Mouse (Mus musculus) testis, postnatal 14 days (tissue): ENCODE measurements around the gene C330007P06Rik.
A peak's percentile ranks its signal among the peaks of the same experiment; 100 is the strongest.
"Not testable (repeated sequence)": the region's sequence is repeated elsewhere in the genome, so short reads cannot be mapped to it uniquely, and the experiment has no call there.

Experiments used
- DNase-seq: peaks from one replicate; pipeline ENCODE4 v3.0.0; 2021; ENCODE audit warnings: low spot score

The C330007P06Rik gene

DNA sequence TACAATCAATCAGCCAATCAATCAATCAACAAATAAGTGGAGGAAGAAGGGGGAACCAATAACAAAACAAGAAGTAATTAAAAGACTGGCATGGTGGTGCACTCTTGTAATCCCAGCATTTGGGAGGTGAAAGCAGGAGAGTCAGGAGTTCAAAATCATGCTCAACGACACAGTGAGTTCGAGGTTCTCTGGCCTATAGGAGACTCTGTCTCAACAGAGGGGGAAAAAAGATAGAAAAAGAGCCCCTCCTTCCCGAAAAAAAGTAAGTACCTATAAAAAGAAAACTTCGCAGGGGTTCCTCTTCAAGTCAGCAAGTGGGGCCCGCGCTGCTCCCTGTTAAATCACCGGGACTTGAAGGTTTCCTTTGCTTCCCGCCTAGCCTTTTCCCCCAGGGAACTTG lies at the start of gene C330007P06Rik, which contains the start of gene Ube2a:
Gene C330007P06Rik (minus strand): TSS at position 347 of the 400 bp plus-strand sequence.
Gene Ube2a (plus strand): TSS at position 136 of the 400 bp plus-strand sequence.
- no peak for DNase-seq

DNA sequence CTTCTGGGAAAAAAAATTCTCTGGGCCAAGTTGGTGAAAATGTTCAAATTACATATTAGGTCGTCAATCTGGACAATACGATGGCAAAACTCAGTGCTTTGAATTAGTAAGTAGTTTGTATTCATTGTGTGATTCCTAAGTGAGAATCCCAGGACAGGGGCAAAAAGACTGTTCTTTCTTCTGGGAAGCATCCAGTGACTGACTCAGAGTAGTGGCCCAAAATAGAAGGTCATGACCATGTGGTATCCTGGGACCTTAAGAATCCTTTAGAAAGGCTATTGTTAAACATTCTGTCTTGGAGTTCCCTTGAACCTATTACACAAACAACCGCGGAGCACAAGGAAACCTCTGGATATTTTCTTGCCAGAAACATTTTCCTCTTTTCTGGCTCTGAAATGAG lies 47.4 kb upstream of the C330007P06Rik start:
- DNase-seq = no peak

DNA sequence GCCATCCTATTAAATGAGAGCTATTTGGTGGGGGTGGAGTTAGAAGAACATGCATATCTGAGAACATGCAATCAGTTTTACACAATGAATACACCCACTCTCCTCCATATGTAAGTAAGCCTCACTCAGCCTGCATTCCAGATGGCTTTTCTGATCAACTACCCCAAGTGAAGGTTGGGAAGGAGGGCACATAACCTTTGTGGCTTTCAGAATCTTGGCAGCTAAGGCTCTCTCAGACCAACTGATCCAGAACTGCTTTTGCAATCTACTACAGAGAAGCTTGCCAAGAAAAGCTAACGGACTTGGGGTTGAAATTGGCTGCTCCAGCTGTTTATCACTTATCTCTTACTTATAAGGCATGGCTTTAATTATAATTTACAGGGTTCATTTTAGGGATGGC lies 43.8 kb upstream of the C330007P06Rik start:
- DNase-seq = no peak

DNA sequence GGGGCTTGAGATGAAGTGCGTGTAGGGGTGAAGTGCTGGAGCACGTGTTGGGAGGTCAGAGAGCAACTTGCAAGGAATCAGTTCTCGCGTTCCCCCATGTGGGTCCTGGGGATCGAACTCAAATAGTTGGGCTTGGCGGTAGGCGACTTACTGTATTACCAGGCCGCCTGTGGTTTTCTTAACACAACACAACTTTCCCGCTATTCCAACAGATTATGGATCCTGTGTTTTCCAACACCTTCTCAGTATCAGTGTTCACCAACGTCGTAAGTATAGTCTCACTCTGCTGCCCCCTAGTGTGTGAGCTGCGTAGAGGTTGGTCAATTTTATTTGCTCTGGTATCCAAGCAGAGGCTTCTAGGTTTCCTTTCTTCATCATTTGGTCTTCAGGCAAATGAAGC lies 37.4 kb upstream of the C330007P06Rik start:
- peak; percentile 12 for DNase-seq

DNA sequence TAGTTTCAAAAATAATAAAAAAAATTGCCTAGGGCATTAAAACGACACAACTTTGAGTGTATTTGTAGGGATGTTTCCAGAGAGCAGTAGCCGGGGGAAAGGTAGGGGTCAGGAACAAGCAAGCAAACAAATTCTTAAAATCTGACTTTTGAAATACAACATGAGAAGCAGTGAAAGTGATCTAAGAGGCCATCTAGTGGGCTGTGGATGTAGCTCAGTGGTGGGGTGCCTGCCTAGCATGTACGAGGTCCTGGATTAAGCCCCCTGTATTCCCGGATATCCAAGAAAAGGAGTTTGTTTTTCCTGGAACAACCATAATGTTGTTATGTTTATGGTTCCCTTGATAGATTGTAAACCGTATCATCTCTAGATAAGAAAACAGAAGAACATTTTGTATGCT lies 32.6 kb upstream of the C330007P06Rik start:
- no peak for DNase-seq

DNA sequence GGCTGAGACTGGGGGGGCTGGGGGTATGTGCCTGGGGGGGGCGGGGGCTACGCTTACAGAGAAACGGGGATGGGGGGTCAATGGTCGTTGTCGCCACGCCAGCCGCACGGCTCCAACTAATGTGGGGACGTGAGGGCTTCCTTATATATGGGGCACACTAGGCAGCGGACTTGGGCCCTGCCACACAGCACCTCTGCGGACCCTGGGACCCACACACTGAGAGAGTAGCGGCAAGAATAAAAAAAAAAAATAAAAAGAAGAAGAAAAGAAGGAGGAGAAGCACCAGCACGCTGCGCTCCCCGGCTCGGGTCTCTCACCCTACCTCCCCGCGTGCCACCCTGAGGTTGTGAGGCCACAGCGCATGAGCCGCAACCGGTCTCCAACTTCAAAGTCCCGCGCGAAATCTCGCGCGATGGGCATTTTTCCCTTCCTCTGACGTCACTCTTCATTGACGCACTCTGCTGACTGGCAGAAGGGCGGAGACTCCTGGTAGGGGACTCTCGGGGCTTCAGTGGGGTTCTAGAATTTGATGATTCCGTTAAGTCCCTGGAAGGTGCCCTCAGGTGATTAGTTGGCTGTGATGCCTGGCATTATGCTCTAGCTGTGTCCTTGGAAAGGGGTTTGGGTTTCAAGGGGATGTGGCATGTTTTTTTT lies 29.3 kb upstream of the C330007P06Rik start:
- peak; percentile 91 for DNase-seq

DNA sequence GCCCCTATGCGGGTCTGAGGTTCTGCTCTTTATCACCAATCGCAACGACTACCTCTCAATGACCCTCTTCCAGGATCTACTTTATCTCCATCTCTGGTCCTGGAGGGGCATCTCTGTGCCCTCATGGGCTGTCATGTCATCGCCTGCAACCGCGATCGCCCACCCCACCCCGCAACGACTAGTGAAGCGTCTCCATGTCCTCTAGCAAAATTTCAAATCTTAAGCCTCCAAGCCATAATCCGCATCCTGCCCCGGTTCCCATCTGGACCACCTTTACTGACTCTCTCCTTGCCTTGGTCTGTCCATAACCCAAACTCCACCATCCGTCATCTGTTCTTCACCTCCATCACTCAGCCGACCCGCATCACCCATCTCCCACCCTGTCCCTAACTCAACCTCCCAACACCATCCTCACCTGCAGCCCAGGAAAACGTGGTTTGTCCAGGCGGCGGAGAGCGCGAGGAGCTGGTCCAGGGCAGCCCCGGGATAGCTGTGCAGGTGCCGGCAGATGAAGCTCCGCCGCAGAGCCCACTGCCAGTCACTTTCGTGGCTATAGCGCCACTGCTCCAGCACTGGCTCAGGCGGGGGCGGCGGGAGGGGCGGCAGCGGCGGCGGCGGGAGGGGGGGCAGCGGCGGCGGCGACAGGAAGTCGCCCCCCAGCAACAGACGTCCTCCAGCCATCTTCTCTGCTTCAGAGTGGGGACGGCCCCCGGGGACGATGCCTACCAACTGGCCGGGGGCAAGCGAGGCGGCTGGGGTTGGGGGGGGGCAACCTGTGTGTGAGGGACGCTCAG lies 28.6 kb upstream of the C330007P06Rik start, which contains the start of gene Nkrf:
Gene Nkrf (minus strand): TSS at position 579 of the 794 bp plus-strand sequence.
- DNase-seq = peak; percentile 20

DNA sequence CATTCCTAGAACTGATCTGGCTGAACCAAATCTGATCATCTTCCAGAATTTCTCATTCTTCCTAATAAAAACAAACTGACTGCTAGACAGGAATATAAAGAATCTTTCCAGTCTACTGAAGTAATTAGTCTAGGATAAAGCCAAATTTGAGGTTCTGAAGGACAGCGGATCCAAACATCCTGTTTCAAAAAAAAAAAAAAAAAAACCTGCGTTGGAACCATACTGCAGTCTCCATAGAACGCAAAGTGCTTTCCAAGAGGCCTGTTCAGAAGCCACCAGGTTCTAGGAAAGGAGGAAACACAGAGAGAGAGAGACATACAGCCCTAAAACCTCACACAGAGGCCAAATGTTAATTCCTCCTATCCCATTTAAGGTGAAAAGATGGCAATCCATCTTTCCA lies 27.7 kb upstream of the C330007P06Rik start:
- no peak for DNase-seq

DNA sequence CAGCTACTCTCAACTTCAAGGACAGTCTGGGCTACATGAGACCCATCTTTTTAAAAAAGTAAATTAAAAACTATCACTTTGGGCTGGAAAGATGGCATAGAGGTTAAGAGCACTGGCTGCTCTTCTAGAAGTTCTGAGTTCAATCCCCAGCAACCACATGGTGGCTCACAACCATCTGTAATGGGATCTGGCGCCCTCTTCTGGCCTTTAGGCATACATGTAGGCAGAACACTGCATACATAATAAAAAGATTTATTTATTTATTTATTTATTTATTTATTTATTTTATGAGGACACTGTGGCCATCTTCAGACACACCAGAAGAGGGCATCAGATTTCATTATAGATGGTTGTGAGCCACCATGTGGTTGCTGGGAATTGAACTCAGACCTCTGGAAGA lies 25.0 kb upstream of the C330007P06Rik start:
- DNase-seq = not testable (repeated sequence)

DNA sequence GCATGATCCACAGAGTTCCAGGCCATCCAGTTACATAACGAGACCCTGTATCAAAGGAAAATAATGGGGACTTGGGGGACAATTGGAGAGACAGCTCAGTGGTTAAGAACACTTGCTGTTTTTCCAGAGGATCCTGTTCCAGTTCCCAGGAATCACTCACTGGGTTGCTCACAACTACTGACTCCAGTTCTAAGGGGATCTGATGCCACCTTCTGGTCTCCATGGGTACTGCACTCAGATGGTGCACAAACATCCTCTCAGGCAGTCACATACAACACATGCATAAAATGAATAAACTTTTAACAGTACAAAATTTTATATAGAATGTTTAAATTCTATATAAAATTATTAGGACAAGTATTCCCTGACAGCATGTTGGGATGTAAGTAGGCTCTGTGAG lies 10.8 kb upstream of the C330007P06Rik start:
- DNase-seq = no peak

DNA sequence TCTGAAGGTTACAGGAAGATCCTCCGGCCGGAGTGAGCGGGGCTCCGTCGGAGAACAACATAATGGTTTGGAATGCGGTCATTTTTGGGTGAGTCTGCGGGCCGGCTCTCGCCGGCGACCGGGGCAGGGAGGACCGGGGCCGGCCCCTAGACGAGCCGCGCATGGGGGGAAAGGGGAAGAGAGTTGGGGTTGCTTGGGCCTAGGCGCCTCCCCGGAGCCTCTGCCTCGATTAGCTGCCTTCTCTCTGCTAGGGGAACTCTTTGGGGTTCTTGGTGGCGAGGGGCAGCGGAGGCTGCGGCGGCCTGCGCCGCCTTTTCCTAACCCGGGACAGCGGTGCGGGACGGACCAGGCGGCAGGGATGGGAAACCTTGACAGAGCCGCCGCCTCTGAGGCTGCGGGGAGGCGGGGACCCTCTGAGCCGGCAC lies 805 bp upstream of the C330007P06Rik start:
- DNase-seq = no peak

DNA sequence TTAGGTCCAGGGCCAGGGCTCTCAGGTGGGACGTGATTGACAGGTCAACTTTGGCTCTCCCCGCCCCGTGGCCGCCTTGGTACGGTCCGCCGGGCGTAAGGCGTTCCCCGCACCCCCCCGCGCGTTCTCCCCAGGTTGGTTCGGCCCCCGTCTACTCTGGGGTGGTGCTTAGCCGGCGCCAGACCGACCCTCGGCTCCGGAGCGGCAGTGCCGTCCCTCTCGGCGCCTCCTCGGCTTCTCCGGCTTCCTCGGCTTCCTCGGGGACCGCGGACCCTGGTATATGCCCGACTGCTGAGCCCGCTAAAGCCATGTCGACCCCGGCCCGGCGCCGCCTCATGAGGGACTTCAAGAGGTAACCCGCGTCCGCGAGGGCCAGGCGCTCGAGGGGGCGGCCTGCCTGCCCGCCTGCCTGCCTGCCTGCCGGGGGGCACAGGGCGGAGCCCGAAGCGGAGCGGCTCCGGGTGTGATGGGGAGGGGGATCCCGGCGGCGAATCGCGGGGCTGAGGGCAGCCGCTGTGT lies 326 bp upstream of the C330007P06Rik start:
- DNase-seq = peak; percentile 84

DNA sequence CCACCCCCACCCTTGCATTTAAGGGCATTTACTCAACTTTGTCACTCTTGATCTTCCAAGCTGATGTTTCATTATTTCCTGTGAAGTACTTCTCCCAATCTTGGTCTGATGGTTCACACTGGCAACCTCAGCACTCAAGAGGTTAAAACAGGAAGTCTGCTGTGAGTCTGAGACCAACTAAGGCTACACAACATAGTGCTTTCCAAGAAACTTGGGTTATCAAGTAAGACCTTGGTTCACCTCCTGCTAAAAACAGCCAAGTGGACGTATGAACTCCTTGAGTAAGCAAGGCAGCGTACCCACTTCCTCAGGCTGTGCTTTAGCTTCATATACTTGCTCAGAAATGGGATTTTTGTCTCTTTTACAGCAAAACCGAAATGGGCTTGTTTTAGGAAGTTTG lies 3.5 kb downstream of the C330007P06Rik start:
- DNase-seq = no peak

DNA sequence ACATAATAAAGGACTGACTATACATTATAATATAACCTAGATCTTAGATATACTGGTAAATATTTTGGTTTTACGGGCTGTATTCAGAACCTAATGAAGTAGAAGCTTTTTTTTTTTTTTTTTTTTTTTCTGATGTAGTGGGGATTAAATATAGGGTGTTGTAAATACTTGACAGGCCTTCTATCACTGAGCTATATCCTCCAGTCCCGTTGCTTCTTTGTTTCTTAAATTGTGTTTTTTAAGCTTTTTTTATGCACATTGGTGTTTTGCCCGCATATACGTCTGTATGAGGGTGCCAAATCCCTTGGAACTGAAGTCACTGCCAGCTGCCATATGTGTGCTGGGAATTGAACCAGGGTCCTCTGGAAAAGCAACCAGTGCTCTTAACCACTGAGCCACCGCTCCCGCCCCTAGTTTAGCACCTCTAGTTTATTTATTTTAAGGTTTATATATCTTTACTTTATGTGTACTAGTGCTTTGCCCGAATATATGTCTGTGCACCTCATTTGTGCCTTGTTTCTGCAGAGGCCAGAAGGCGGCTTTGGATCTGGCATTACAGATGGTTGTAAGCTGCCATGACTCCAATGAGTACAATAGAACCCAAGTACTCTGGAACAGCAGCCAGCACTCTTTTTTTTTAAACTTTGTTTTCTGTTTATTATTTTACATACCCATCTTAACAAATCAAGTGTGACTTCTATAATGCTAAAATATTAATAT lies 9.1 kb downstream of the C330007P06Rik start:
- DNase-seq = no peak

DNA sequence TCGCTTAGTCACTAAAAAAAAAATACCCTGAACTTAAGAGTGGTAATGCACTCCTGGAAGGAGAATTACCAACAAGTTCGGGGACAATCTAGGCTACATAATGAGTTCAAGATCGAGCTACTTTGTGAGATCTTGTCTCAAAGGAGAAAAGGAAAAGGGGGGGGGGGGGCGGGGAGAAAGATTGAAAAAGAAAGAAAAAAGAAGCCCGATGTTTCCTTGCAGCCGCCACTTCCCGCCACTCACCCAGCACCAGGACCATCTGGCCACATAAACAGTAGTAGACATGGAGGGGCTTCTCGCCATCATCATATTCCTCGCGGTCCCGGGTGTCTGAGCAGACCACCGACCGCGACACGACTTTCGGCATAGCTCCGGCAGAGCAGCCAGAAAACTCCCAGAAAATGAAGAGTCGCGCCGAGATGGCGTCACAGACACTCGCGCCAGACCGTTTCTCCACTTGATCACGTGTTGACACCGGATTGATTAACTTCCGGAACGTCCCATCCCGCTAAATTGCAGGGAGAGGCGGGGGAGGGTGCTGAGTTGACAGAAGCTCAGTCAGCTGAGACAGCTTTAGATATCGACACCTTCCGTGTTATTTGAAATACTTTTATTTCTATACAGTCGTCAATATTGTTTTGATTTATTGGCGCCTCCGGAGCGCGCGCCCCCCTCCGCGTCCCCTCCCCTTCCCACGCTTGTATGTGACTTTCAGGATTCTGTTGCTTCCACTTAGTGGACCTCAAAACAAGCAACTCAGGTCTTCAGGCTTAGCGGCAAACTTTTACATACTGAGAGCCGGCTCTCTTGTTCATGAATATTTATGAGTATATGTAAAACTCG lies 9.9 kb downstream of the C330007P06Rik start:
- peak; percentile 84 for DNase-seq

DNA sequence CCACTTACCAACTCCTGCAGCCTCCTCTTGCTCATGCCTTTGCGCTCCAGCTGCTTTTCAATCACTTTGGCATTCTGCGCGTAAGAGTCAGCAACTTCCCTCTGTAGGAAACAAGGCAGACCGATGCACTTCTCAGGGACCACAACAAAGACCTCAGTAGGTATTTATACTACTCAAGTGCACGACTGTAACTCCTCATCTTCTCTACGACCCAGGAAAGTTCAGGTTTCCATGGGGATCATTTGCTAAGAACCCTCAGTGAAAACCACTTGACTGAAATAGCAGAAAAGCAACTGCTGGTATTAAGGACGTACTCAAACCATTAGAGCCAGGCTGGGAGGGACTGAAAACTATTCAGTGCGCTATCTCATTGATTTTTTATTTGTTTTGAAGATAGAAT lies 21.3 kb downstream of the C330007P06Rik start:
- DNase-seq = no peak

DNA sequence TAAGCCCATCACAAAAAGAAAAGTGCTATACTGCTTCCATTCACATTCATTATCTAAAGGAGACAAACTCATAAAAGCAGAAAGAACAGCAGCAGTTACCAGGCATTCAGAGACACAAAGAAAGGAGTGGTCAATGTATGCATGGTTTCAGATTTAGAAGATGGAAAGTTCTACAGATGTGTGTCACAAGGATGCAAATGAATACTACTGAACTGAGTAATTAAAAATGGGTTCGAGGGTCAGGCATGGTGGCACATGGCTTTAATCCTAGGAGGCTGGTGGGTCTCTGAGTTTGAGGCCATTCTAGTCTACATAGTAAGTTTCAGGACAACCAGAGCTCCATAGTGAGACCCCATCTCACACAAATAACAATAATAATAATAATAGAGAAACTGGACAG lies 26.8 kb downstream of the C330007P06Rik start:
- no peak for DNase-seq

DNA sequence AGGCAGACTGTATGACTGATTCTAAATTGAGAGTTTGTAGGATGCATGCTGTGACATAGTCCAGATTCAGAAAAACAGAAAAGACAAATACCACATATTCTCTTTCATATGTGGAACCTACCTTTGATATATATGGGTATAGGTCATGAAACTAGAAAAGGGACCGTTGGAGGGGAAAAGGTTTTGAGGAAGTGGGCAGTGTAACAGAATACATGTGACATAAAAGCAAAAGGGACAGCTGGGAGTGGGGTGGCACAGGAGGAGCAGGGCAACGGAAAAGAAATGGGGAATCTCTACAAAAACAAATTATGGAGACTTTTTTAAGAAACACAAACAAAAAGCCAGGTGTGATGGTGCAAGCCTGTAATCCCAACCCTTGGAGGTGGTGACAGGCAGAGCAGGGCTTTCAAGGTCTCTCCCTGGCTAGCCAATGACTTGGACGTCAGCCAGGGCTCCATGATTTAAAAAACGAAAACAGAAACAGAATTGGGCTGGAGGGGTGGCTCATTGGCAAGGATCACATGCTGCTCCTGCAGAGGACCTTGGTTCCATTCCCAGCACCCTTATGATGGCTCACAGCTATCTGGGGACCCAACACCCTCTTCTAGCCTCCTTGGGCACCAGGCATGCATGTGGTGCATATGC lies 30.4 kb downstream of the C330007P06Rik start:
- no peak for DNase-seq

DNA sequence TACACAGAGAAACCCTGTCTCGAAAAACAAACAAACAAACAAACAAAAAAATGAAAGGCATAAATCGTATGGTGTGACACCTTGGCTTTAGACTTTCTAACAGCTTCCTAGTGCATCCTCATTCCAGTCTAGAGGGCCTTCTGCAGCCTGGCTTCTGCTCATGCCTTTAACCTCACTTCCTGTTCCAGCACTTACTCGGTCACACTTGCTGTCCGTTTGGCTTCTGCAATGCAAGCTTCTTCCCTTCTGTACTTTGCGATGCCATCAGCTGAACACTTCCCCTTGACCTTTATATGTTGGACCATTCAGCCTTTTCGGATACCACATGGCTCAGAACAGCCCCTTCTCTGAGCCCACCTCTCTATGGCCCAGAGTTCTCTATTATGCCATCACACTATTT lies 32.2 kb downstream of the C330007P06Rik start:
- no peak for DNase-seq

DNA sequence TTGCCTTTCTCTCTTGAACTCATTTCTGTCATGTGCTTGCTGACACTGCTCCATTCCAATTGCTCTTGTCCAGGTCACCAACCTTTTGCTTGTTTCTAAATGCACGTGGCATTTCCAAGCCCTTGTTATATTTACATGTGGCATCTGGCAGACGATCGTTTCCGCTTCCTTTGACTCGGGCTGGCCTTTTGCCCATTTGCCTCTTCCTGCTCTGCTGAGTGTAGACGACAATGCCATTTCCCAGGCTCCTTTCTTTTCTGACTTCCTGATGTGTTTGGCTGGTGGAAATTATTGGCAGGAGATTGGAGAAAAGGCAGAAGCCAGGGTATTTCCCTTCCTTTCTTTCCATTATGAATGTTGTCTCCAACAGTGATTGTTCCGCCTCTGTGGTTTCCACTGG lies 34.5 kb downstream of the C330007P06Rik start:
- DNase-seq = no peak

DNA sequence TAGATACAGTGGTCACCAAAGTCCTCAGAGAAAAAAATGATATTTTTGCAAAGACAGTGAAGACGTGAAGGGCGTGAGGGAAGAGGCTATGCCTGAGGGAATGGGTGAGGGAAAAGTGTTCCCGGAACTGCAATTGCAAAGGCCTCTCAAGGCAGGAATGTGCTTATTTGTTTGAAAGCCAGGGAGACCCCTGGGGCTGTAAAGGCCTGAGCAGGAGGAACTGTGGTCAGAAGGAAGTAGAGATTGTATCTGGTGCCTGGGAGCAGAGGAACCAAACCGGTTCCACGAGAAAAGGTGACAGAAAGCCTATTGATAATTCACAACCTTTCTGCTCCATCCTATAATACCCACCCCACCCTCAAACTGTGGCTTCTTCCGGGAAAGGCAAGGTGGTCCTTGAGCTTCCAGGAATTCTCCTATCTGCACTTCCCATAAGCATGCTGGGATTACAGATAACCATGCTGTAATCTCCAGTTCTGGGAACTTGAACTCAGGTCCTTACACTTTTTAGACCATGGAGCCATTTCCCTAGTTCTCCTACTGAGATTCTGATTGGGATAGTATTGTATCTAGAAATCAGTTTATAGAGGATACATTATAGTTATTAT lies 36.7 kb downstream of the C330007P06Rik start:
- no peak for DNase-seq
